Mouse (Mus musculus) liver, adult 2 months (tissue): ENCODE data around the gene Mga. TPM values are rescaled to one million over a fixed set of nuclear protein-coding genes. Genes with fewer than 3 reads are reported as not detected.

Experiments
- DNase-seq: peaks from one replicate; pipeline ENCODE4 v3.0.0-alpha.2; 2011; ENCODE audit warnings: low read depth, low spot score; ENCODE audit errors: extremely low read depth
- H3K27ac ChIP-seq: fragments of 200-500 bp; replicated peaks from 2 replicates; pipeline ENCODE4 v1.5.1; 2012; ENCODE audit warnings: low read depth, mild to moderate bottlenecking, control low read depth, inconsistent platforms, low read length; ENCODE audit not compliant: insufficient read depth
- H3K27me3 ChIP-seq: fragments of 200-500 bp; 2 replicates; pipeline ENCODE4 v1.6.1; 2012; ENCODE audit warnings: mild to moderate bottlenecking, moderate library complexity, low read length, inconsistent platforms; ENCODE audit not compliant: control insufficient read depth, insufficient read depth
- H3K36me3 ChIP-seq: fragments of 200-500 bp; 2 replicates; pipeline ENCODE4 v1.6.1; 2012; ENCODE audit warnings: low read length, inconsistent platforms; ENCODE audit not compliant: control insufficient read depth, insufficient read depth
- H3K4me1 ChIP-seq: fragments of 200-500 bp; 2 replicates; pipeline ENCODE4 v1.6.1; 2011; ENCODE audit warnings: low read length; ENCODE audit not compliant: control insufficient read depth, insufficient read depth
- H3K4me3 ChIP-seq: fragments of 200-500 bp; 2 replicates; pipeline ENCODE4 v1.5.1; 2011; ENCODE audit warnings: low read depth, mild to moderate bottlenecking, control low read depth, low read length, moderate library complexity; ENCODE audit not compliant: insufficient read depth
- H3K79me2 ChIP-seq: fragments of 200-500 bp; 2 replicates; pipeline ENCODE4 v1.6.1; 2012; ENCODE audit warnings: inconsistent platforms, mild to moderate bottlenecking, low read length, moderate library complexity; ENCODE audit not compliant: control insufficient read depth, insufficient read depth
- H3K9ac ChIP-seq: fragments of 200-500 bp; 2 replicates; pipeline ENCODE4 v1.6.1; 2012; ENCODE audit warnings: low read depth, mild to moderate bottlenecking, control low read depth, inconsistent platforms, low read length
- CTCF ChIP-seq: fragments of 200-500 bp; IDR thresholded peaks from 2 replicates; pipeline ENCODE4 v1.5.1; 2011; ENCODE audit warnings: low read depth, low read length, control low read depth
- POLR2A ChIP-seq: fragments of 200-500 bp; IDR thresholded peaks from 2 replicates; pipeline ENCODE4 v1.6.1; 2011; ENCODE audit warnings: low read length, control low read depth; ENCODE audit not compliant: insufficient read depth; ENCODE audit errors: extremely low read depth
- WGBS: fragments of 180-500 bp; shearing (Covaris S2); methylation state at CpG from one replicate; pipeline ENCODE4 v1.1.7; 2018; 5-methylcytosine and 5-hydroxymethylcytosine counted together
- polyA plus RNA-seq: library from polyadenylated mRNA; depleted of rRNA; stranded (reverse); fragments of >200 nt; gene quantifications from 2 replicates; pipeline ENCODE4 v1.2.3, GENCODE M21; 2012
- total RNA-seq: library from RNA; depleted of rRNA; stranded (reverse); fragments of >200 nt; gene quantifications from 2 replicates; pipeline ENCODE4 v1.2.3, GENCODE M21; 2014

Gene Mga
- total and polyA plus RNA-seq, 2 experiments, result 7.0 to 22.0 TPM

GRCm38 (mm10) chr2:119997354-119997753 lies 100.3 kb downstream of the Mga start:
- H3K36me3 ChIP-seq, result no peaks in the 10 kb centered on the region
- no peak for TF ChIP-seq POLR2A
- no peaks in the 10 kb centered on the region for H3K4me1 ChIP-seq
- H3K9ac ChIP-seq, result no peak overlapping the region
- no peaks in the 10 kb centered on the region for H3K27me3 ChIP-seq
- no peak overlapping the region for H3K4me3 ChIP-seq
- H3K79me2 ChIP-seq, result no peaks in the 10 kb centered on the region
- DNase-seq, result no peak
- no peak overlapping the region for H3K27ac ChIP-seq
- 88% methylated on average over 4 of the region's 4 CpGs for WGBS

DNA sequence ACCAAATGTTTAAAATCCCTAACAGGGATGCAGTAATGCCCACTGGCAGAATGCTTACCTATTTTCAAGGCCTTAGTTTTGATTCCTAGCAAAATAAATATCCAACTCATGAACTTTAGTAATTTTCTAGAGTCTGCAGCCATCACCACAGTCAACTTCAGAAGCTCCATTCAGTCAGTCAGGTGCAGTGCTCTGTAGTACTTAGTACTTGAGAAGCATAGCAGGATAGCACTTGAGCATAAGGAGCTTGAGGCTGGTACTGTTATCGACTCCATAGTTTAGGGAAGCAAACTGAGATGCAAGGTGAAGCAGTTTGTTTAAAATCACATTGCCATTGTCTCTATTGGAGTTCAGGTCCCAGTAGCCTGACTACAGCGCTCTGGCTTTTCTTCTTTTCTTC lies 102.7 kb downstream of the Mga start:
- Histone ChIP-seq H3K4me3 (no peak overlapping the region), H3K4me1 (no peaks in the 10 kb centered on the region), H3K79me2 (no peaks in the 10 kb centered on the region), H3K36me3 (no peaks in the 10 kb centered on the region), H3K27ac (no peak overlapping the region), H3K9ac (no peak overlapping the region), H3K27me3 (no peaks in the 10 kb centered on the region)
- no peak for DNase-seq
- TF ChIP-seq POLR2A, result no peak
- WGBS, result 96% methylated on average over 2 of the region's 2 CpGs

DNA sequence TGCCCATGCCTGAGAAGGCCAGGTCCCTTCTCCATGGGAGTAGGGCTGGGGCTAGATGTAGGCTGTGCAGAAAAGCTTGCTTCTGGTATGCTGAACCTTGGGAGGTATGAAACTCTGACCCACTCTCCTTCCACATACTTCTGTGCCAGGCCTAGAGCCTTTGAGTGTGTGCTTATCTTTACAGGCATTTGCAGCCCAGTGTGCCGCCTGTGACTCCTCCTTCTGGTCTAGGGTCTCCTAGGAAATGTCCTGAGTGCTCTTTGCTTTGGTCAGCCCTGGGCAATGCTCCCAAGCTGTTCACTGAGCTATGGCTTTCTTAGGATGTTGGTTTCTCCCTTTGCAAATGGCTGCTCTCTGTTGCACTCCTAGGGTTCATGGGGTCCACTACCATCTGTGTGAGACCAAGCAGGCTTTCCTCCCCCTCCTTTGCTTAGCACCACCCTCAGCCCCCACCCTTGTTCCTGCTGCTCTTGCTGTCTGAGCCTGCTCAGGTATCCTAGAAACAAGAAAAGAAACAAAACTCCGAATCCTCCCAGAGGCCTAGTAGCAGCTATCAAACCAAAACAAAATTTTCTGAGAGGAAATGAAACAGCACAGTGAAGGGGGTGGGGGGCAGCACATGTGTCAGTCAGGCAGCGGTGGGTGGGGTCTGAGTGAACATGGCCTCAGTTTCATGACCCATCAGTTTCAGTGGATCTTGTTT lies 104.0 kb downstream of the Mga start:
- Histone ChIP-seq H3K4me1 (no peaks in the 10 kb centered on the region), H3K36me3 (no peaks in the 10 kb centered on the region), H3K79me2 (no peaks in the 10 kb centered on the region), H3K27ac (no peak overlapping the region), H3K9ac (no peak overlapping the region), H3K27me3 (no peaks in the 10 kb centered on the region), H3K4me3 (no peak overlapping the region)
- TF ChIP-seq POLR2A (no peak), CTCF (no peak)
- WGBS, result 88% methylated on average over 3 of the region's 3 CpGs
- DNase-seq, result no peak

DNA sequence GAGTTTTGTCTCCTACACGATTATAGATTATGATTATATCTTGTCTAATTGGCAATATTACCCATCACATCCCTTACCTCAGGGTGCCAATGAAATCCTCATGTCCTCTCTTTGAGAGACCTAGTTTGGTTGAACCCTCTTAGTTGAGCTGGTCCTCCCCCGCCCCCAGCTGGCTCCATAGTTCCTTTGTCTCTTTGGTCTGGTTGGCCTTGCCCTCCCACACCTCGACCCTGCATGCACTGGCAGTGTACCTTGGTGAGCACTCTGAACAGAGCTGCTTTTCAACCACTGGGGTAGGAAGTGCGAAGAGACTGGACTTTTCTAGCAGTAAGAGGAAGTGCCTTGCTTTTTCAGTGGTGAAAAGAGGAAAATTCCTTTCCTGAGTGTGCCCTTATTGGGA lies 104.9 kb downstream of the Mga start:
- H3K4me3 ChIP-seq, result no peak overlapping the region
- no peak overlapping the region for H3K9ac ChIP-seq
- no peaks in the 10 kb centered on the region for H3K79me2 ChIP-seq
- WGBS, result 66% methylated on average over 4 of the region's 4 CpGs
- H3K4me1 ChIP-seq, result no peaks in the 10 kb centered on the region
- no peaks in the 10 kb centered on the region for H3K27me3 ChIP-seq
- no peak overlapping the region for H3K27ac ChIP-seq
- DNase-seq, result no peak
- H3K36me3 ChIP-seq, result no peaks in the 10 kb centered on the region
- TF ChIP-seq CTCF, result no peak
- TF ChIP-seq POLR2A, result no peak

- no peaks in the 10 kb centered on the region; the same call in 1 of the 2 replicates for H3K4me1 ChIP-seq
- no peaks in the 10 kb centered on the region for H3K36me3 ChIP-seq
- TF ChIP-seq CTCF (no peak), POLR2A (no peak)
- H3K27ac ChIP-seq, result no peak overlapping the region
- WGBS, result 100% methylated on average over 2 of the region's 2 CpGs
- H3K79me2 ChIP-seq, result no peaks in the 10 kb centered on the region
- H3K27me3 ChIP-seq, result no peaks in the 10 kb centered on the region
- no peak overlapping the region for H3K4me3 ChIP-seq
- no peak overlapping the region for H3K9ac ChIP-seq
- no peak for DNase-seq
Observed at GRCm38 (mm10) chr2:120003970-120004369, 106.9 kb downstream of the Mga start.

DNA sequence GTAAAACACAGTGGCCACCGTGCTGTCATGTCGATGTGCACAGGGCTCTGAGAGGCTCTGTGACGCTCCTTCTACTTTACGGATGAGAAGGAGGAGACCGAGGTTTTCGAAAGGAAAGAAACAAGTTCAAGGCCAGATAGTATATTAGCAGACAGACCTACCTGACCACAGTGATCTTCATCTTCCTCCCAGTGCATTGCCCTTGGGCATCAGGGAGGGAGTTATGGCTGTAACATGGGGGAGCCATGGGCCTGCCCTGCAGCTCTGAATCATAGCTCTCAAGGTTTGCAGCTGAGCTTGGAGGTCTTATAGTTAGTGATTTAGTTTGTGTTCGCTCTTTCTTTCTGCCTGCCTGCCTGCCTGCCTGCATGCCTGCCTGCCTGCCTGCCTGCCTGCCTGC lies 109.7 kb downstream of the Mga start:
- H3K9ac ChIP-seq, result no peak overlapping the region
- no peaks in the 10 kb centered on the region; the same call in 1 of the 2 replicates for H3K4me1 ChIP-seq
- no peaks in the 10 kb centered on the region for H3K27me3 ChIP-seq
- TF ChIP-seq CTCF (no peak), POLR2A (no peak)
- H3K27ac ChIP-seq, result no peak overlapping the region
- no peaks in the 10 kb centered on the region for H3K36me3 ChIP-seq
- H3K4me3 ChIP-seq, result no peak overlapping the region
- 97% methylated on average over 7 of the region's 7 CpGs for WGBS
- DNase-seq, result no peak
- H3K79me2 ChIP-seq, result no peaks in the 10 kb centered on the region
